Mouse (Mus musculus) forebrain, postnatal 0 days (tissue): ENCODE results near the gene Nhsl1. TPM values are rescaled to one million over a fixed set of nuclear protein-coding genes. Genes with fewer than 3 reads are reported as not detected.

ENCODE experiments used
- ATAC-seq: fragments of 200-750 bp; cut with Nextera tagmentation; 2 replicates; pipeline ENCODE4 v1.8.0; 2017; ENCODE audit warnings: mild to moderate bottlenecking, moderate library complexity
- DNase-seq: peaks from one replicate; pipeline ENCODE4 v3.0.0-alpha.2; 2015
- H3K27ac ChIP-seq: fragments of 300-500 bp; sonication (generic); 2 replicates; pipeline ENCODE4 v1.5.1; 2014; ENCODE audit warnings: low read depth, mild to moderate bottlenecking, antibody characterized with exemption, low read length, moderate library complexity, mixed read lengths
- H3K27me3 ChIP-seq: fragments of 300-500 bp; sonication (generic); 2 replicates; pipeline ENCODE4 v1.6.1; 2014; ENCODE audit warnings: mild to moderate bottlenecking, low read length, mixed read lengths; ENCODE audit not compliant: insufficient read depth
- H3K36me3 ChIP-seq: fragments of 300-500 bp; sonication (generic); 2 replicates; pipeline ENCODE4 v1.6.1; 2014; ENCODE audit warnings: mild to moderate bottlenecking, moderate library complexity; ENCODE audit not compliant: insufficient read depth
- H3K4me1 ChIP-seq: fragments of 300-500 bp; sonication (generic); 2 replicates; pipeline ENCODE4 v1.6.1; 2014; ENCODE audit warnings: antibody characterized with exemption; ENCODE audit not compliant: insufficient read depth
- H3K4me2 ChIP-seq: fragments of 300-500 bp; sonication (generic); 2 replicates; pipeline ENCODE4 v1.6.1; 2014; ENCODE audit warnings: low read depth, mild to moderate bottlenecking, moderate library complexity
- H3K4me3 ChIP-seq: fragments of 300-500 bp; sonication (generic); 2 replicates; pipeline ENCODE4 v1.5.1; 2014; ENCODE audit warnings: low read depth, low read length, mixed read lengths
- H3K9ac ChIP-seq: fragments of 300-500 bp; sonication (generic); 2 replicates; pipeline ENCODE4 v1.6.1; 2014; ENCODE audit warnings: mild to moderate bottlenecking
- H3K9me3 ChIP-seq: fragments of 300-500 bp; sonication (generic); 2 replicates; pipeline ENCODE4 v1.6.1; 2016; ENCODE audit warnings: low read length
- CTCF ChIP-seq: sonication (generic); IDR thresholded peaks from 2 replicates; pipeline ENCODE4 v1.5.1; 2016; ENCODE audit warnings: antibody characterized with exemption, control low read depth, low read depth
- WGBS: fragments of 180-500 bp; shearing (Covaris S2); extraction: QIAGEN DNeasy Blood & Tissue Kit; methylation state at CpG from one replicate; pipeline ENCODE4 v1.1.7; 2014; 5-methylcytosine and 5-hydroxymethylcytosine counted together
- polyA plus RNA-seq: library from polyadenylated mRNA; unstranded; fragments of >200 nt; fragmentation: Nextera tagmentation; extraction: Ambion mirVana; gene quantifications from 2 replicates; pipeline ENCODE4 v1.2.1, GENCODE M21; 2015
- total RNA-seq: library from RNA; depleted of rRNA; stranded (reverse); fragments of >200 nt; gene quantifications from 2 replicates; pipeline ENCODE4 v1.2.3, GENCODE M21; 2014

The Nhsl1 gene
- total and polyA plus RNA-seq, 2 experiments from 2014 or later, result 8.9 to 22.0 TPM

DNA sequence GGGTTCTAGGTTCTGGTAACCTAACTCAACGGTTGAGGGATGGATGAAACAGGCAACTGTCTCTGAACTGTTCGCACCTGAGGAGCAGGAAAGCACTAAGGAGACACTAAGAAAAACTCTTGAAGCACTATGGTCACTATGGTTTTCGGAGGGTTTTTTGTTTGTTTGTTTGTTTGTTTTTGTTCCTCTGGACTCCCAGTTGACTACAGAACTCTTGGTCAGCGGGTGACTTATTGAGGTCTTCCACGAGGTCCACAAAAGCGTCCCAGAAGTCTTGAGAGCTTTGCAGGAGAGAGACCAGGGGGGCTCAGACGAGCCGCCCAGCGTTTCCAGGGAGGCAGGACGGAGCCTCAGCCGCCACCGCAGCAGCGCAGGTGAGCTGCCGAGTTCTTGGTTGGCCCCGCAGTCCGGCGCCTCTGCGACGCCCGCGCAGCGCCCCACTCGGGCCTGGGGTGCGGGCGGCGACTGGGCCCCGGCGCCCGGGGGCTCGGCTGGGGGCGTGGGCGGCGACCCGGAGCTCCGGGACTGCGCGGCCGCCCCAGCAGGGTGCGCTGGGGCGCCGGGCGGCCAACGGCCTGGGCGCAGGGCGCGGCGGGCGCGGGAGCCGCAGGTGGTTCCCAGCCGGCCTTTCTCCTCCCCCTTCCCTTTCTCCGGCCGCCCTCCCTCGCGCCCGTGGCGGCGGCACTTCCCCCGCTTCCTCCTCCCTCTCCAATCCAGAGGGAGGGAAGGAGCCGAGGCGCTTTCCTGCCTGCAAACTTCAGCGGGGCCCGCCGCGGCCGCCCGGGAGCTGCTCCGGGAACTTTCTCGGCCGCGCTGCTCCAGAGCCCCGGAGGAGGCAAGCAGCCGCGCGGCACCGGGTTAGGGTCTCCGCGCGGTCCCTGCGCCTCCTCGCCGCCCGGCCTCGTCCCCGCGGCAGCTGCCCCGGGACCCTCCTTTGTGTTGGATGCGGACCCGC, 547 bp upstream of the Nhsl1 start:
- Histone ChIP-seq H3K4me2 (peak overlapping the region; percentile 99), H3K9me3 (no peaks in the 10 kb centered on the region), H3K27ac (no peak overlapping the region), H3K27me3 (peaks cover 10% of the 10 kb centered on the region; the same call in 1 of the 2 replicates), H3K36me3 (no peaks in the 10 kb centered on the region), H3K9ac (peak overlapping the region; percentile 52), H3K4me1 (no peaks in the 10 kb centered on the region), H3K4me3 (peak overlapping the region; percentile 60)
- DNase-seq (peak; percentile 31), ATAC-seq (peak; percentile 77)
- WGBS, result 4% methylated on average over 67 of the region's 89 CpGs
- no peak for TF ChIP-seq CTCF

DNA sequence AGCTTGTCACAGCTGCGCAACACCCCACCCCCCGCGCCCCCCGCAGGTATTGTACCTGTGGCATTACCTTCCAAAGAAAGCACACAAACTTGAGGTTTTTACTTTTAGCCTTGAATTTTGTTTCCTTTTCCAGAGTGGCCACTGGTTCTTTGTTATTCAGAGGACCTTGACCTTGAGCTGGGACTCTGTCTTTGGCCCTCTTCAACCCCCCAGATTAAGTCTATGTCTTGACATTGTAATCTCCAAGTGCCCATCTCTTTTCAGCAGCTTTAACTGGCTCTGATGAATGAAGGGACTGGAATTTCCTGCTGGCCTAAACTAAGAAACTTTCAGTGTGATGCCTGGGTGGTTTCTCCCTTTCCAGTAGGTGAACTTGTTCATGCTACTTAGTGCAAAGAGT, 906 bp downstream of the Nhsl1 start:
- Histone ChIP-seq H3K36me3 (no peaks in the 10 kb centered on the region), H3K9ac (no peak overlapping the region), H3K4me2 (peak overlapping the region; percentile 99), H3K4me3 (peak overlapping the region; percentile 60; the same call in 1 of the 2 replicates), H3K27ac (no peak overlapping the region), H3K27me3 (peaks cover 10% of the 10 kb centered on the region; the same call in 1 of the 2 replicates), H3K4me1 (no peaks in the 10 kb centered on the region), H3K9me3 (no peaks in the 10 kb centered on the region)
- 23% methylated on average over 4 of the region's 4 CpGs for WGBS
- no peak for ATAC-seq
- no peak for TF ChIP-seq CTCF
- DNase-seq, result no peak

DNA sequence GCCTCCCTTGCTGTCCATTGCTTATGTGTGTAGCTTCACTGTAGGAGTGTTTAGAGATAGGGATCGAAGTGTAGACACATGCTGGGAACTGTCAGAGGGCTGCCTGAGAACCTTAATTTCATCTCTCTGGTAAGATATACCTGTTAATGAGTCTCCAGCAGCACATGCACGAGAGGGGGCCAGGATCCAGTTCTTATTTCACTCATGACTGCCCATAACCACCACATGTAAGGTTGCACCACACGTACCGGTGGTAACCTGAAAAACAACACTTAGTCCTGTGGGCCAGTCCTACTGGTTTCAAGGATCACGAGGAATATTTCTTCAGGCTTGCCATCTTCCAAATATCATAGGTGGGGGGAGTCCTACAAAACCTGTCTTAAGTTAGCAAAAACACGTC, 3.1 kb downstream of the Nhsl1 start:
- Histone ChIP-seq H3K27ac (no peak overlapping the region), H3K36me3 (no peaks in the 10 kb centered on the region), H3K27me3 (peaks cover 10% of the 10 kb centered on the region; the same call in 1 of the 2 replicates), H3K9ac (no peak overlapping the region), H3K9me3 (no peaks in the 10 kb centered on the region), H3K4me3 (no peak overlapping the region), H3K4me1 (no peaks in the 10 kb centered on the region), H3K4me2 (no peak overlapping the region)
- ATAC-seq, result no peak
- WGBS, result 88% methylated on average over 6 of the region's 6 CpGs
- no peak for DNase-seq
- TF ChIP-seq CTCF, result no peak

DNA sequence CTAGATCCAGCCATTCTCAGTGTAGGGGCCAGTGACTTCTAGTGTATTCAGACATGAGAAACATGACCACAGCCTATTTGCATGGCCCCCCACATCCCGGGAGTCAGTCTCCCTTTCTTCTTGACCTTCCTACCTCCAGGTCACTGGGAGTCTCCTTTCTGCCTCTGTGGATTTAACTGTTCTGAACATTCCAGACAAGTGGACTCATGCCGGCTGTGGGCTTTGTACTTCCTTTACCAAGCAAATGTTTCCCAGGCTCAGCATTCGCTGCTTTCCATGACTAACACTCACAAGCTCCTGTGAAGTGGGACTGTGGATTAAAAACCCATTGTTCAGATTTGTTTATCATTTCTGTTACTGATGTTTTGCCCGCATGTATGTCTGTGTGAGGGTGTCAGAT, 4.9 kb downstream of the Nhsl1 start:
- no peak overlapping the region for H3K27ac ChIP-seq
- no peak for TF ChIP-seq CTCF
- H3K9ac ChIP-seq, result no peak overlapping the region
- DNase-seq, result no peak
- H3K9me3 ChIP-seq, result no peaks in the 10 kb centered on the region
- no peaks in the 10 kb centered on the region for H3K4me1 ChIP-seq
- WGBS, result 46% methylated on average over 4 of the region's 4 CpGs
- H3K36me3 ChIP-seq, result no peaks in the 10 kb centered on the region
- no peak for ATAC-seq
- no peak overlapping the region for H3K4me3 ChIP-seq
- H3K27me3 ChIP-seq, result peaks cover 5% of the 10 kb centered on the region; the same call in 1 of the 2 replicates
- no peak overlapping the region for H3K4me2 ChIP-seq

DNA sequence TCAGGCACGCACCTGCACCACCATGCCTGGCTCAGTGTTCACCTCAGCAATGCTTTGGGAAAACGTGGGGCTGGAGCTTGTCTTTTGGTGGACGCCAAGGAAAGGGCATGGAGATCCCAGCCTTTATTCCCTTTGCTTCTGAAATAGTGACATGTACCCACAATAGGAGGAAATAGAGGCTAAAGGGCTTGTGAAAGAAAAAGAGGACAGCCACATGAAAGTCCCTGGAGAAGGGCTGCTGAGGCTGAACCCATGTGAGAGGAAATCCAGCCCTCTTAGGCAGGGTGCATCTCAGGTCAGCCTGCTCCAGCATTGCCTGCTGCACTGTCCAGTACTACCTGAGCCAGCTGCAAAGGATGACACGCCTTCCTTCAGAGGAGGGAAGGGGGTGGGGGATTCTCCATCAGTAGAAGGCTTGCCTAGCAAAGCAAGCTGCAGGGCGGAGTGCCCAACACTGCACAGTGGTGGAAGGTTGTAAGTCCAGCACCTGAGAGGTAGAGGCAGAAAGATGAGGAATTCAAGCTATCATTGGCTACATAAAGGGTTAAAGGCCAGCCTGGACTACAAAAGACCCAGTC, 9.6 kb downstream of the Nhsl1 start:
- no peak for TF ChIP-seq CTCF
- H3K27me3 ChIP-seq, result no peaks in the 10 kb centered on the region; the same call in 1 of the 2 replicates
- DNase-seq (no peak), ATAC-seq (no peak)
- WGBS, result 61% methylated on average over 5 of the region's 5 CpGs
- H3K9me3 ChIP-seq, result no peaks in the 10 kb centered on the region
- no peak overlapping the region for H3K9ac ChIP-seq
- no peaks in the 10 kb centered on the region for H3K36me3 ChIP-seq
- no peak overlapping the region for H3K4me3 ChIP-seq
- H3K27ac ChIP-seq, result no peak overlapping the region
- H3K4me1 ChIP-seq, result no peaks in the 10 kb centered on the region; the same call in 1 of the 2 replicates
- H3K4me2 ChIP-seq, result no peak overlapping the region

DNA sequence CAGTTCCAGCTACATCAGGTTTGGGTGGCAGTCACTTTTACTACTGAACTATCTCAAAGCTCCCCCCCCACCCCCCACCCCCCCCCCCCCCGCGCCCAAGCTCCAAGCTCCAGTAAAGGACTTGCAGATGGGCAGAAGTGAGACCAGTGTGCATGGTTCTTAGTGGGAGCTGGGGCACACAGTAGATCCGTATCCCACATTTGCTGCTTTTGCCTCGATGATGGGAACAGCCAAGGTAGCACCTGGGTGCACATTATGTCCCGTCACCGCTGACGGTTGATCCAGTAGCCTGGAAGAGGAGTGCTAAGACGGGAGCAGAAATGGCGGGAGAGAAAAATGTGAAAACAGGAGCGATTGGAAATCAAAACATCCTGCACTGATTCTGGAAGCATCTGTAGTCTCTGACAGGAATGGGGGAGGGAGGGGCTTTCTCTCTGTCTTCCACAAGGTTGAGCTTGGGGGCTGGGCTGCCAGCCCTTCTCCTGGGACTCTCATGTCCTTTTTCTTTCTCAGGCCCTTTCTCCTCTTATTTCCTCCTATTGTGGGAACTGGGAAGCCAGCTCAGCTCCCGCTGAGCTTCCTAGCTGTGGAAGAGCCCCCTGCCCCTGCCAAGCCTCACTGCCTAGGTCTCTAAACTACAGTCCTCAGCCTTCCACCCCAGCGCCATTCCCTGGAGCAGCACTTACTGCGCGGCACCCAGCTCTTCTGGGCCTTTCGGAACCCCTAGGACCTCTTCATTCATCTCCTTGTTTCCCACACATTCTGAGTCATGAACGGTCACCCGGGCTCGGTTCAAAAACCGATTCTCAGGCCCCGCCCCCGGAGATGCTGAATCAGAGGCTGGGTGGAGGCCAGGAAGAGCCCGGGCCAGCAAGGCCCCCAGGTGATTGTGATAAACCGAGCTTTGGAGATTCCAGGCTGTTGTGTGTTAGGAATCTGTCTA, 10.6 kb downstream of the Nhsl1 start:
- no peaks in the 10 kb centered on the region for H3K9me3 ChIP-seq
- H3K4me3 ChIP-seq, result peak overlapping the region; percentile 25
- H3K9ac ChIP-seq, result peak overlapping the region; percentile 44
- H3K27ac ChIP-seq, result no peak overlapping the region
- H3K36me3 ChIP-seq, result no peaks in the 10 kb centered on the region
- H3K4me1 ChIP-seq, result no peaks in the 10 kb centered on the region; the same call in 1 of the 2 replicates
- peak overlapping the region; percentile 57 for H3K4me2 ChIP-seq
- TF ChIP-seq CTCF, result no peak
- peak; percentile 36 for DNase-seq
- peak; percentile 56 for ATAC-seq
- H3K27me3 ChIP-seq, result no peaks in the 10 kb centered on the region; the same call in 1 of the 2 replicates
- WGBS, result 3% methylated on average over 22 of the region's 23 CpGs
